Mouse (Mus musculus) stomach, postnatal 0 days (tissue): Measurements from ENCODE around the gene Lzts3.
A peak's percentile ranks its signal among the peaks of the same experiment; 100 is the strongest.

Source experiments
- CTCF ChIP-seq: IDR thresholded peaks from 2 replicates; pipeline ENCODE4 v1.5.1; 2016; ENCODE audit warnings: antibody characterized with exemption, low read depth, mild to moderate bottlenecking, moderate library complexity
- EP300 ChIP-seq: optimal IDR thresholded peaks from 2 replicates; pipeline ENCODE3; 2016; ENCODE audit warnings: antibody characterized with exemption

DNA sequence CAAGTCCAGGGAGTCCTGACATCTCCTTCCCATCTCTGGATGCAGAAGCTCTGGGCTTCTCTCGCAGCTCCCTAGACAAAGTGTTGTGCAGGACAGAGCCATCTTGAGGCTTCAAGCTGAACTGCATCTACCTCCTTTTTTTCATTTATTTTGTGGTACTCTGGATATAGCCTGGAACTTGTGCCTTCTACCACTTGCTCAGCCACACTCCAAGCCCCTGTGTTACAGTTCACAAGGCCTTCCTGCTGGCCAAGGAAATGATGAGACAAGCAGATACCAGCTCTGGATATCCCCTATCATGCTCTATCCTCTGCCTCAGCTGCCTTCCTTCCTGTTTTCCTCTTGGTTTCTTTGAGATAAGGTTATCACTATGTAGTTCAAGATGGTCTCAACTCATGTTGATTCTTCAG is 45.0 kb downstream of the Lzts3 start:
- peak; percentile 77 for TF ChIP-seq CTCF
- TF ChIP-seq EP300, result no peak
